Mouse (Mus musculus) testis, postnatal 10 days (tissue): ENCODE measurements around the gene Muc2.
"Not testable (repeated sequence)": the region's sequence is repeated elsewhere in the genome, so short reads cannot be mapped to it uniquely, and the experiment has no call there.

ENCODE experiments used
- DNase-seq: peaks from one replicate; pipeline ENCODE4 v3.0.0; 2021; ENCODE audit warnings: low spot score

Muc2 gene

GRCm38 (mm10) chr7:141690040-141690439, at the start of gene Muc2:
TSS of gene Muc2 (plus strand) at chr7:141690340.
- no peak for DNase-seq

- DNase-seq, result no peak
Measured at GRCm38 (mm10) chr7:141642375-141642774, 47.8 kb upstream of the Muc2 start.

GRCm38 (mm10) chr7:141643160-141643559, 47.0 kb upstream of the Muc2 start:
- DNase-seq, result no peak

- no peak for DNase-seq
Measured at GRCm38 (mm10) chr7:141647083-141647482, 43.1 kb upstream of the Muc2 start.

GRCm38 (mm10) chr7:141647815-141648214, 42.3 kb upstream of the Muc2 start:
- no peak for DNase-seq

GRCm38 (mm10) chr7:141652191-141652590, 37.9 kb upstream of the Muc2 start:
- DNase-seq, result no peak

- DNase-seq, result no peak
Measured at GRCm38 (mm10) chr7:141660346-141660745, 29.8 kb upstream of the Muc2 start.

- DNase-seq, result no peak
Measured at GRCm38 (mm10) chr7:141661481-141661880, 28.7 kb upstream of the Muc2 start.

- DNase-seq, result no peak
Measured at GRCm38 (mm10) chr7:141662223-141662622, 27.9 kb upstream of the Muc2 start.

GRCm38 (mm10) chr7:141666190-141666589, 23.9 kb upstream of the Muc2 start:
- DNase-seq, result peak; percentile 67

GRCm38 (mm10) chr7:141669097-141669496, 21.0 kb upstream of the Muc2 start:
- not testable (repeated sequence) for DNase-seq

- no peak for DNase-seq
Measured at GRCm38 (mm10) chr7:141670999-141671398, 19.1 kb upstream of the Muc2 start.

GRCm38 (mm10) chr7:141671626-141672291, 18.4 kb upstream of the Muc2 start:
- DNase-seq, result no peak

GRCm38 (mm10) chr7:141678922-141679321, 11.2 kb upstream of the Muc2 start:
- no peak for DNase-seq

- DNase-seq, result no peak
Measured at GRCm38 (mm10) chr7:141687330-141687729, 2.8 kb upstream of the Muc2 start.

GRCm38 (mm10) chr7:141693591-141694273, 3.6 kb downstream of the Muc2 start:
- peak; percentile 63 for DNase-seq

- DNase-seq, result no peak
Measured at GRCm38 (mm10) chr7:141694274-141694639, 4.1 kb downstream of the Muc2 start.

- no peak for DNase-seq
Measured at GRCm38 (mm10) chr7:141696538-141696937, 6.4 kb downstream of the Muc2 start.

- no peak for DNase-seq
Measured at GRCm38 (mm10) chr7:141699556-141700220, 9.5 kb downstream of the Muc2 start.

GRCm38 (mm10) chr7:141747451-141748100, 57.4 kb downstream of the Muc2 start:
- no peak for DNase-seq

- no peak for DNase-seq
Measured at GRCm38 (mm10) chr7:141752513-141752912, 62.4 kb downstream of the Muc2 start.

- peak; percentile 80 for DNase-seq
Measured at GRCm38 (mm10) chr7:141755831-141756230, 65.7 kb downstream of the Muc2 start.

GRCm38 (mm10) chr7:141758291-141758690, 68.2 kb downstream of the Muc2 start:
- DNase-seq, result no peak
